Mouse (Mus musculus) ES-Bruce4 (cell line): ENCODE measurements at regions not wholly inside any gene's neighbourhood (a gene's known extent, or its start where the extent isn't known, plus 50 kb on each side); places are given as distances from the start of the nearest gene placed in this dataset.

Source experiments
- H3K27ac ChIP-seq: 2 replicates; pipeline ENCODE4 v1.5.1; 2012; ENCODE audit warnings: low read length, inconsistent platforms; ENCODE audit not compliant: insufficient read depth
- H3K27me3 ChIP-seq: 2 replicates; pipeline ENCODE4 v1.6.1; 2012; ENCODE audit warnings: mild to moderate bottlenecking, low read length, inconsistent platforms; ENCODE audit not compliant: control insufficient read depth, poor library complexity, insufficient read depth, severe bottlenecking
- H3K36me3 ChIP-seq: 2 replicates; pipeline ENCODE4 v1.6.1; 2012; ENCODE audit warnings: inconsistent platforms, mild to moderate bottlenecking, low read length, moderate library complexity; ENCODE audit not compliant: control insufficient read depth, poor library complexity, insufficient read depth, severe bottlenecking
- H3K4me1 ChIP-seq: one replicate; pipeline ENCODE4 v1.8.1; 2011; ENCODE audit warnings: low read length; ENCODE audit not compliant: control insufficient read depth, insufficient read depth
- H3K4me3 ChIP-seq: 2 replicates; pipeline ENCODE4 v1.5.1; 2011; ENCODE audit warnings: low read depth, mild to moderate bottlenecking, low read length
- H3K9ac ChIP-seq: 2 replicates; pipeline ENCODE4 v1.6.1; 2012; ENCODE audit warnings: low read depth, mild to moderate bottlenecking, inconsistent platforms; ENCODE audit not compliant: poor library complexity, severe bottlenecking
- H3K9me3 ChIP-seq: replicated peaks from 2 replicates; pipeline ENCODE4 v1.6.1; 2012; ENCODE audit warnings: mild to moderate bottlenecking, low read length, inconsistent platforms; ENCODE audit not compliant: control insufficient read depth, poor library complexity, insufficient read depth, severe bottlenecking
- CTCF ChIP-seq: IDR thresholded peaks from one replicate; pipeline ENCODE4 v1.8.1; 2011; ENCODE audit warnings: low read depth, low read length
- EP300 ChIP-seq: IDR thresholded peaks from 2 replicates; pipeline ENCODE4 v1.6.1; 2011; ENCODE audit warnings: low read depth, low read length; ENCODE audit not compliant: insufficient read depth
- POLR2A ChIP-seq: IDR thresholded peaks from one replicate; pipeline ENCODE4 v1.8.1; 2011; ENCODE audit warnings: low read length; ENCODE audit not compliant: insufficient read depth

GRCm38 (mm10) chr8:35020480-35020879, 745.1 kb upstream of the Gm19410 start:
- TF ChIP-seq CTCF: no peak
- Histone ChIP-seq H3K4me3 (no peak overlapping the region), H3K36me3 (no peaks in the 10 kb centered on the region), H3K9me3 (peaks cover 8% of the 10 kb centered on the region), H3K4me1 (no peaks in the 10 kb centered on the region), H3K27me3 (peaks cover 2% of the 10 kb centered on the region; the same call in 1 of the 2 replicates), H3K27ac (no peak overlapping the region), H3K9ac (no peak overlapping the region)

GRCm38 (mm10) chr8:35022649-35023048, 742.9 kb upstream of the Gm19410 start:
- Histone ChIP-seq H3K27ac (no peak overlapping the region), H3K4me1 (no peaks in the 10 kb centered on the region), H3K36me3 (no peaks in the 10 kb centered on the region), H3K4me3 (no peak overlapping the region), H3K9ac (no peak overlapping the region), H3K9me3 (peaks cover 8% of the 10 kb centered on the region), H3K27me3 (peaks cover 2% of the 10 kb centered on the region; the same call in 1 of the 2 replicates)
- no peak for TF ChIP-seq CTCF
- TF ChIP-seq POLR2A: no peak
- TF ChIP-seq EP300: no peak

- Histone ChIP-seq H3K9ac (no peak overlapping the region), H3K4me1 (no peaks in the 10 kb centered on the region), H3K4me3 (no peak overlapping the region), H3K27ac (no peak overlapping the region), H3K9me3 (no peaks in the 10 kb centered on the region), H3K36me3 (no peaks in the 10 kb centered on the region), H3K27me3 (no peaks in the 10 kb centered on the region)
- no peak for TF ChIP-seq POLR2A
- TF ChIP-seq EP300: no peak
Measured at GRCm38 (mm10) chr8:35047798-35048197, 717.8 kb upstream of the Gm19410 start.

GRCm38 (mm10) chr8:35053444-35053843, 712.1 kb upstream of the Gm19410 start:
- no peak overlapping the region for H3K4me3 ChIP-seq
- no peaks in the 10 kb centered on the region for H3K4me1 ChIP-seq
- no peak overlapping the region for H3K27ac ChIP-seq
- no peak overlapping the region for H3K9ac ChIP-seq
- TF ChIP-seq EP300 (no peak), POLR2A (no peak), CTCF (no peak)
- H3K36me3 ChIP-seq: no peaks in the 10 kb centered on the region
- H3K27me3 ChIP-seq: no peaks in the 10 kb centered on the region
- no peaks in the 10 kb centered on the region for H3K9me3 ChIP-seq

- Histone ChIP-seq H3K4me1 (no peaks in the 10 kb centered on the region), H3K9ac (no peak overlapping the region), H3K27ac (no peak overlapping the region), H3K27me3 (no peaks in the 10 kb centered on the region), H3K4me3 (no peak overlapping the region), H3K9me3 (no peaks in the 10 kb centered on the region; the same call in 1 of the 2 replicates), H3K36me3 (no peaks in the 10 kb centered on the region)
- TF ChIP-seq CTCF: no peak
Measured at GRCm38 (mm10) chr8:35061048-35061447, 704.5 kb upstream of the Gm19410 start.

GRCm38 (mm10) chr8:35068228-35068627, 697.4 kb upstream of the Gm19410 start:
- Histone ChIP-seq H3K36me3 (no peaks in the 10 kb centered on the region), H3K27me3 (no peaks in the 10 kb centered on the region), H3K4me1 (no peaks in the 10 kb centered on the region), H3K4me3 (no peak overlapping the region), H3K9me3 (no peaks in the 10 kb centered on the region), H3K27ac (no peak overlapping the region), H3K9ac (no peak overlapping the region)
- no peak for TF ChIP-seq EP300
- TF ChIP-seq CTCF: no peak
- no peak for TF ChIP-seq POLR2A
